Comparison of ENCODE assay signal across 8 mouse cellular contexts in genomic region chr12:81199280-81199955, GRCm38 (mm10).
A peak's percentile ranks its signal among the peaks of the same experiment; 100 is the strongest.
DNase-seq lines count a peak whose midpoint lies in the region; ATAC-seq and TF ChIP-seq lines count a peak whose summit lies in the region.

No protein-coding gene starts in this region.

- peak; percentile 14 for DNase-seq in WW6 (ENCODE audit: low read depth, low spot score)
- peak; percentile 86 for DNase-seq in cerebellum, adult 11-12 months
- DNase-seq in forebrain, postnatal 0 days, result peak; percentile 85
- DNase-seq in hindbrain, embryonic 14.5 days (ENCODE audit: low spot score), result peak; percentile 81
- peak; percentile 76 to 77 for DNase-seq in left cerebral cortex, adult 2 months (ENCODE audit: extremely low spot score in 1 of 2, low spot score in 2 of 2)
- DNase-seq in skeletal muscle tissue, adult 2 months (ENCODE audit: low read depth, low spot score), result peak; percentile 56
- DNase-seq in thymus, adult 2 months, result no peak

- peak overlapping the region; percentile 11 for H3K4me2 ChIP-seq in forebrain, postnatal 0 days (ENCODE audit: low read depth)
- peak overlapping the region; percentile 29; the same call in 1 of the 2 replicates for H3K4me2 ChIP-seq in hindbrain, embryonic 14.5 days (replicated peaks)

- H3K9ac ChIP-seq in forebrain, postnatal 0 days, result no peak overlapping the region
- H3K9ac ChIP-seq in hindbrain, embryonic 14.5 days, result no peak overlapping the region

- H3K9me3 ChIP-seq in forebrain, postnatal 0 days (ENCODE audit: low read length), result no peaks in the 10 kb centered on the region
- H3K9me3 ChIP-seq in hindbrain, embryonic 14.5 days (ENCODE audit: control insufficient read depth, low read length), result no peaks in the 10 kb centered on the region

- H3K27me3 ChIP-seq in forebrain, postnatal 0 days (ENCODE audit: insufficient read depth, low read length), result no peaks in the 10 kb centered on the region
- H3K27me3 ChIP-seq in hindbrain, embryonic 14.5 days (ENCODE audit: control insufficient read depth, insufficient read depth, low read length), result no peaks in the 10 kb centered on the region
- H3K27me3 ChIP-seq in thymus, adult 2 months (ENCODE audit: control insufficient read depth, insufficient read depth, low read length), result no peaks in the 10 kb centered on the region; the same call in 1 of the 2 replicates

- intact Hi-C loops in left cerebral cortex, adult 2 months (cut with DNase I), result loop anchor here (1.0 to 5.0 kb wide), 2 partner anchors 133 to 203 kb away; partner anchors contain the start of gene Slc8a3

- peak; percentile 94 for ATAC-seq in forebrain, postnatal 0 days
- ATAC-seq in hindbrain, embryonic 14.5 days (ENCODE audit: low FRiP score), result peak; percentile 92
- ATAC-seq in megakaryocyte-erythroid progenitor cell, adult 5-6 weeks (replicated peaks; ENCODE audit: low FRiP score, low TSS enrichment, poor library complexity, severe bottlenecking), result peak; percentile 41; the same call in 1 of the 2 replicates

- no peak overlapping the region for H3K27ac ChIP-seq in forebrain, postnatal 0 days (ENCODE audit: low read depth, low read length)
- H3K27ac ChIP-seq in hindbrain, embryonic 14.5 days, result no peak overlapping the region
- H3K27ac ChIP-seq in left cerebral cortex, adult 2 months, result no peak overlapping the region
- no peak overlapping the region for H3K27ac ChIP-seq in thymus, adult 2 months (ENCODE audit: control insufficient read depth, insufficient read depth, low read length)

- H3K36me3 ChIP-seq in forebrain, postnatal 0 days (ENCODE audit: insufficient read depth), result peaks cover 4% of the 10 kb centered on the region; the same call in 1 of the 2 replicates
- H3K36me3 ChIP-seq in hindbrain, embryonic 14.5 days (replicated peaks; ENCODE audit: control insufficient read depth, insufficient read depth), result no peaks in the 10 kb centered on the region
- H3K36me3 ChIP-seq in thymus, adult 2 months (ENCODE audit: control insufficient read depth, insufficient read depth, low read length), result no peaks in the 10 kb centered on the region

- 30% methylated on average over 23 of the region's 23 CpGs for WGBS in forebrain, postnatal 0 days
- WGBS in hindbrain, embryonic 14.5 days, result 36% methylated on average over 23 of the region's 23 CpGs
- 45% methylated on average over 23 of the region's 23 CpGs for WGBS in thymus, adult 2 months

- no peak overlapping the region for H3K4me3 ChIP-seq in forebrain, postnatal 0 days (ENCODE audit: low read depth, low read length)
- H3K4me3 ChIP-seq in hindbrain, embryonic 14.5 days (replicated peaks; ENCODE audit: low read length), result no peak overlapping the region
- no peak overlapping the region for H3K4me3 ChIP-seq in left cerebral cortex, adult 2 months
- no peak overlapping the region for H3K4me3 ChIP-seq in thymus, adult 2 months (ENCODE audit: control insufficient read depth, insufficient read depth, low read length)

- no peak for TF ChIP-seq POLR2A in thymus, adult 2 months (IDR thresholded peaks at IDR 0.05; ENCODE audit: control insufficient read depth, extremely low read depth, insufficient read depth, low read length, poor library complexity)

- TF ChIP-seq CTCF in forebrain, postnatal 0 days (IDR thresholded peaks at IDR 0.05; ENCODE audit: low read depth), result peak; percentile 98
- TF ChIP-seq CTCF in left cerebral cortex, adult 2 months (IDR thresholded peaks at IDR 0.05), result peak; percentile 89
- no peak for TF ChIP-seq CTCF in thymus, adult 2 months (IDR thresholded peaks at IDR 0.05; ENCODE audit: borderline replicate concordance, control insufficient read depth, extremely low read depth, insufficient read depth, low read length, poor library complexity)

- H3K4me1 ChIP-seq in forebrain, postnatal 0 days (ENCODE audit: insufficient read depth), result no peaks in the 10 kb centered on the region
- 0 out of 2 replicates have a peak, but pooled peaks cover 4% of the 10 kb centered on the region for H3K4me1 ChIP-seq in hindbrain, embryonic 14.5 days (replicated peaks; ENCODE audit: control insufficient read depth, insufficient read depth, low read length)
- no peaks in the 10 kb centered on the region; the same call in 1 of the 2 replicates for H3K4me1 ChIP-seq in thymus, adult 2 months (replicated peaks; ENCODE audit: control insufficient read depth, insufficient read depth, low read length)

Comparison
In these comparisons a context has a peak if more than half of its experiments do, and no peak if none do; other contexts are left out.
1. ATAC-seq: peak in every context shown above with its lines; median percentile 94 in forebrain, postnatal 0 days; 92 in hindbrain, embryonic 14.5 days; 41 in megakaryocyte-erythroid progenitor cell, adult 5-6 weeks.